Mouse (Mus musculus) forebrain, embryonic 13.5 days (tissue): ENCODE data around the gene Tmem37. TPM values are rescaled to one million over a fixed set of nuclear protein-coding genes. Genes with fewer than 3 reads are reported as not detected.

Experiments used
- ATAC-seq: fragments of 200-750 bp; cut with Nextera tagmentation; 2 replicates; pipeline ENCODE4 v1.8.0; 2017
- H3K27ac ChIP-seq: fragments of 300-500 bp; sonication (generic); 2 replicates; pipeline ENCODE4 v1.5.1; 2015; ENCODE audit warnings: inconsistent platforms, mild to moderate bottlenecking, moderate library complexity
- H3K27me3 ChIP-seq: fragments of 300-500 bp; sonication (generic); 2 replicates; pipeline ENCODE4 v1.6.1; 2015; ENCODE audit warnings: mild to moderate bottlenecking, inconsistent platforms
- H3K36me3 ChIP-seq: fragments of 300-500 bp; sonication (generic); 2 replicates; pipeline ENCODE4 v1.6.1; 2015; ENCODE audit warnings: mild to moderate bottlenecking, inconsistent platforms; ENCODE audit not compliant: poor library complexity, severe bottlenecking
- H3K4me1 ChIP-seq: fragments of 300-500 bp; sonication (generic); 2 replicates; pipeline ENCODE4 v1.6.1; 2015; ENCODE audit warnings: inconsistent platforms
- H3K4me2 ChIP-seq: fragments of 300-500 bp; sonication (generic); 2 replicates; pipeline ENCODE4 v1.6.1; 2015; ENCODE audit warnings: inconsistent platforms, mild to moderate bottlenecking, moderate library complexity
- H3K4me3 ChIP-seq: fragments of 300-500 bp; sonication (generic); 2 replicates; pipeline ENCODE4 v1.5.1; 2015; ENCODE audit warnings: mild to moderate bottlenecking, inconsistent platforms
- H3K9ac ChIP-seq: fragments of 300-500 bp; sonication (generic); 2 replicates; pipeline ENCODE4 v1.6.1; 2015; ENCODE audit warnings: mild to moderate bottlenecking, inconsistent platforms
- H3K9me3 ChIP-seq: fragments of 300-500 bp; sonication (generic); replicated peaks from 2 replicates; pipeline ENCODE4 v1.6.1; 2016; ENCODE audit warnings: inconsistent platforms
- WGBS: fragments of 180-500 bp; shearing (Covaris S2); methylation state at CpG from one replicate; pipeline ENCODE4 v1.1.7; 2015; 5-methylcytosine and 5-hydroxymethylcytosine counted together
- polyA plus RNA-seq: library from polyadenylated mRNA; unstranded; fragments of >200 nt; fragmentation: Nextera tagmentation; extraction: Ambion mirVana; gene quantifications from 2 replicates; pipeline ENCODE4 v1.2.1, GENCODE M21; 2015

The Tmem37 gene
- polyA plus RNA-seq, 1 experiment from 2014 or later = 4.3 TPM

GRCm38 (mm10) chr1:120089180-120089579 is 15.3 kb upstream of the Tmem37 start:
- ATAC-seq = no peak
- no peaks in the 10 kb centered on the region for H3K27me3 ChIP-seq
- 11% methylated on average over 4 of the region's 5 CpGs for WGBS

GRCm38 (mm10) chr1:120086644-120087043 is 12.8 kb upstream of the Tmem37 start:
- no peak overlapping the region for H3K4me2 ChIP-seq
- no peak for ATAC-seq
- no peaks in the 10 kb centered on the region for H3K4me1 ChIP-seq
- 61% methylated on average over 13 of the region's 13 CpGs for WGBS
- H3K27ac ChIP-seq = no peak overlapping the region
- no peaks in the 10 kb centered on the region for H3K9me3 ChIP-seq
- no peak overlapping the region for H3K4me3 ChIP-seq
- H3K27me3 ChIP-seq = no peaks in the 10 kb centered on the region
- H3K36me3 ChIP-seq = no peaks in the 10 kb centered on the region
- no peak overlapping the region for H3K9ac ChIP-seq

More at GRCm38 (mm10) chr1:120089180-120089579, 15.3 kb upstream of the Tmem37 start:
- no peaks in the 10 kb centered on the region for H3K36me3 ChIP-seq
- no peak overlapping the region for H3K4me2 ChIP-seq
- H3K9me3 ChIP-seq = peaks cover 7% of the 10 kb centered on the region; the same call in 1 of the 2 replicates
- no peak overlapping the region for H3K9ac ChIP-seq
- H3K4me3 ChIP-seq = no peak overlapping the region
- H3K4me1 ChIP-seq = no peaks in the 10 kb centered on the region
- H3K27ac ChIP-seq = no peak overlapping the region

- no peak overlapping the region for H3K27ac ChIP-seq
- H3K4me3 ChIP-seq = no peak overlapping the region
- H3K4me2 ChIP-seq = no peak overlapping the region
- no peaks in the 10 kb centered on the region for H3K4me1 ChIP-seq
- no peaks in the 10 kb centered on the region for H3K36me3 ChIP-seq
- no peak overlapping the region for H3K9ac ChIP-seq
- no peaks in the 10 kb centered on the region for H3K9me3 ChIP-seq
- WGBS = 64% methylated on average over 3 of the region's 3 CpGs
- ATAC-seq = no peak
- no peaks in the 10 kb centered on the region for H3K27me3 ChIP-seq
These were observed 11.8 kb upstream of the Tmem37 start for GRCm38 (mm10) chr1:120085696-120086095.

GRCm38 (mm10) chr1:120083921-120084517 is 10.1 kb upstream of the Tmem37 start:
- Histone ChIP-seq H3K27me3 (peaks cover 3% of the 10 kb centered on the region; the same call in 1 of the 2 replicates), H3K9me3 (no peaks in the 10 kb centered on the region), H3K4me2 (no peak overlapping the region), H3K4me3 (no peak overlapping the region), H3K4me1 (no peaks in the 10 kb centered on the region), H3K27ac (no peak overlapping the region), H3K9ac (no peak overlapping the region), H3K36me3 (no peaks in the 10 kb centered on the region)
- 62% methylated on average over 5 of the region's 5 CpGs for WGBS
- ATAC-seq = no peak

GRCm38 (mm10) chr1:120082957-120083585 is 9.2 kb upstream of the Tmem37 start:
- no peak for ATAC-seq
- Histone ChIP-seq H3K9me3 (no peaks in the 10 kb centered on the region), H3K4me3 (no peak overlapping the region), H3K4me2 (no peak overlapping the region), H3K9ac (no peak overlapping the region), H3K4me1 (peaks cover 2% of the 10 kb centered on the region), H3K27me3 (peaks cover 3% of the 10 kb centered on the region; the same call in 1 of the 2 replicates), H3K27ac (no peak overlapping the region), H3K36me3 (no peaks in the 10 kb centered on the region)
- 42% methylated on average over 7 of the region's 7 CpGs for WGBS

GRCm38 (mm10) chr1:120080632-120081031 is 6.8 kb upstream of the Tmem37 start:
- Histone ChIP-seq H3K4me2 (no peak overlapping the region), H3K27ac (no peak overlapping the region), H3K36me3 (no peaks in the 10 kb centered on the region), H3K4me3 (no peak overlapping the region), H3K9ac (no peak overlapping the region), H3K9me3 (no peaks in the 10 kb centered on the region), H3K4me1 (peaks cover 10% of the 10 kb centered on the region), H3K27me3 (peaks cover 4% of the 10 kb centered on the region; the same call in 1 of the 2 replicates)
- 86% methylated on average over 1 of the region's 1 CpGs for WGBS
- ATAC-seq = no peak

GRCm38 (mm10) chr1:120077746-120078410 is 4.0 kb upstream of the Tmem37 start:
- Histone ChIP-seq H3K36me3 (no peaks in the 10 kb centered on the region), H3K9ac (no peak overlapping the region), H3K27me3 (peaks cover 27% of the 10 kb centered on the region), H3K4me3 (no peak overlapping the region), H3K4me1 (peaks cover 24% of the 10 kb centered on the region), H3K9me3 (no peaks in the 10 kb centered on the region), H3K27ac (no peak overlapping the region), H3K4me2 (no peak overlapping the region)
- 3% methylated on average over 9 of the region's 9 CpGs for WGBS
- ATAC-seq = no peak; the same call in 1 of the 2 replicates

- ATAC-seq = no peak
- Histone ChIP-seq H3K27ac (no peak overlapping the region), H3K9me3 (no peaks in the 10 kb centered on the region), H3K9ac (no peak overlapping the region), H3K4me2 (no peak overlapping the region), H3K36me3 (no peaks in the 10 kb centered on the region), H3K27me3 (peaks cover 43% of the 10 kb centered on the region), H3K4me3 (no peak overlapping the region), H3K4me1 (peaks cover 28% of the 10 kb centered on the region)
- 85% methylated on average over 5 of the region's 5 CpGs for WGBS
These were observed 1.6 kb upstream of the Tmem37 start for GRCm38 (mm10) chr1:120075507-120075906.

- Histone ChIP-seq H3K4me3 (no peak overlapping the region), H3K9me3 (no peaks in the 10 kb centered on the region), H3K4me1 (peaks cover 28% of the 10 kb centered on the region), H3K36me3 (no peaks in the 10 kb centered on the region), H3K9ac (no peak overlapping the region), H3K27ac (no peak overlapping the region), H3K27me3 (peaks cover 41% of the 10 kb centered on the region), H3K4me2 (no peak overlapping the region)
- WGBS = 75% methylated on average over 4 of the region's 4 CpGs
- no peak for ATAC-seq
These were observed 1.1 kb upstream of the Tmem37 start for GRCm38 (mm10) chr1:120074931-120075330.

GRCm38 (mm10) chr1:120074307-120074702 is 431 bp upstream of the Tmem37 start:
- no peak overlapping the region for H3K4me3 ChIP-seq
- peak overlapping the region; percentile 78; the same call in 1 of the 2 replicates for H3K4me2 ChIP-seq
- WGBS = 13% methylated on average over 4 of the region's 4 CpGs
- H3K4me1 ChIP-seq = peaks cover 28% of the 10 kb centered on the region
- H3K27me3 ChIP-seq = peaks cover 41% of the 10 kb centered on the region
- H3K9ac ChIP-seq = no peak overlapping the region
- H3K36me3 ChIP-seq = no peaks in the 10 kb centered on the region
- no peak for ATAC-seq
- H3K9me3 ChIP-seq = no peaks in the 10 kb centered on the region
- no peak overlapping the region for H3K27ac ChIP-seq

GRCm38 (mm10) chr1:120072900-120073299 is 974 bp downstream of the Tmem37 start:
- no peaks in the 10 kb centered on the region for H3K36me3 ChIP-seq
- H3K9ac ChIP-seq = peak overlapping the region; percentile 45; the same call in 1 of the 2 replicates
- H3K27me3 ChIP-seq = peaks cover 41% of the 10 kb centered on the region
- H3K4me2 ChIP-seq = peak overlapping the region; percentile 78
- WGBS = 17% methylated on average over 16 of the region's 16 CpGs
- H3K9me3 ChIP-seq = no peaks in the 10 kb centered on the region
- H3K4me1 ChIP-seq = peaks cover 24% of the 10 kb centered on the region
- peak overlapping the region; percentile 36 for H3K4me3 ChIP-seq
- H3K27ac ChIP-seq = no peak overlapping the region
- ATAC-seq = no peak

GRCm38 (mm10) chr1:120071133-120071532 is 2.7 kb downstream of the Tmem37 start:
- no peak overlapping the region for H3K4me3 ChIP-seq
- peaks cover 41% of the 10 kb centered on the region for H3K27me3 ChIP-seq
- no peak overlapping the region for H3K9ac ChIP-seq
- 88% methylated on average over 4 of the region's 4 CpGs for WGBS
- no peak overlapping the region for H3K27ac ChIP-seq
- no peak for ATAC-seq
- no peaks in the 10 kb centered on the region for H3K36me3 ChIP-seq
- peaks cover 17% of the 10 kb centered on the region for H3K4me1 ChIP-seq
- H3K4me2 ChIP-seq = no peak overlapping the region
- no peaks in the 10 kb centered on the region for H3K9me3 ChIP-seq
